Mouse (Mus musculus): Measurements from ENCODE around the gene Ppm1a. TPM values are rescaled to one million over a fixed set of nuclear protein-coding genes. Genes with fewer than 3 reads are reported as not detected.

Ppm1a gene
- polyA plus RNA-seq, 1 experiment = 137 TPM

DNA sequence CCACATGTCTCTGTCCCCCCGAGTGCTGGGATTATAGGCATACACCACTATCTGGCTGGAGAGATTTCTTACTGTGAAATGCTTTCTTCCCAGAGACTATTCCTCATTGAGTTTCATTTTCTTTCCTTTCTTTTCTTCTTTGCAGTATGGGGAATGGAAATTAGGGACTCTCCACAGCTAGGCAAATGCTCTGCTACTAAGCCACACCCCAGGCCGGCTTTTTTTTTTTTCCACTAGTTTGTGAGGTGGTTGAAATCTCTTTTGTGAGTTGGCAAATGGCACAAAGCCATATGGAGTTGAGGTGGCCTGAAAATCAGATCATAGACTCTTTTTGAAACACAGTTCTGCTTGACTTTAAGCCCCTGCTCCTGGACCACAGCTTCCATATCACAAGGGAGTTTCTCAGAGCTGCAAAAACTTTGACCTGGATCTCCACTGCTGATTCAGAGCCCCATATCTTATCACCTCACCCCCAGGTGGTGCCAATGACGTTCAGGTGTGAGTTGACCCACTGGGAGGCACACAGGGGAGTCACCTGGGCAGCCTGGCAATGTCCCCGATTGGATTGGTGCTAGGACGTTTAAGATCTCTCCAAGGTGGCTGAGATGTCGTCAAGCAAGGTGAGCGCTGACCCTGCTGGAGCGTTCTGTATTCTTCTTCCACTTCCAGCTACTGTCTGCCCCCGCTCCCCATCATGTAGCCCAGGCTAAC is 71.7 kb downstream of the Ppm1a start:
- no peak for DNase-seq (ENCODE audit: low read depth)
- no peak for TF ChIP-seq POLR2A (IDR thresholded peaks at IDR 0.05; ENCODE audit: borderline replicate concordance, extremely low read depth, insufficient read depth, insufficient read length, poor library complexity, severe bottlenecking)
- no peak for TF ChIP-seq CTCF (IDR thresholded peaks at IDR 0.05; ENCODE audit: borderline replicate concordance, extremely low read depth, insufficient read depth, insufficient read length)

DNA sequence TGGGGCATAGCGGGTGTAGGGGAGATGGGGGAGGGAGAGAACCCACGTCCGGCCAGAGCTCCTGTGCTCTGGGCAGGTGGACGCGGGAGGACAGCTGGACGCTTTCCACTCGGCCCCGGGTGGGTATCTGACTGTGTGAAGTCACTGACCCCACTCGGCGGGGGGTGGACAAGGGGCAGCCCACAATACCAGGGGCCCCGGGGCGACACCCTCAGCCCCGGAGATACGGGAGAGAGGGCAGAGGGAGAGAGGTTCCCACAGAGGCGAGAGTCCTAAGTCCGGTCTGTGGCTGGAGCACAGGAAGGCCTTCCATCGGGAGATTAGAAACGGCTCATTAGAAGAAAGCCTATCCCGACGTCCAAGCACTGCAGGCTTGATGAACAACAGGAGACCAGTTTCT is 72.5 kb downstream of the Ppm1a start:
- no peak for TF ChIP-seq POLR2A (IDR thresholded peaks at IDR 0.05; ENCODE audit: borderline replicate concordance, extremely low read depth, insufficient read depth, insufficient read length, poor library complexity, severe bottlenecking)
- TF ChIP-seq CTCF (IDR thresholded peaks at IDR 0.05; ENCODE audit: borderline replicate concordance, extremely low read depth, insufficient read depth, insufficient read length) = no peak
- DNase-seq (ENCODE audit: low read depth) = no peak

DNA sequence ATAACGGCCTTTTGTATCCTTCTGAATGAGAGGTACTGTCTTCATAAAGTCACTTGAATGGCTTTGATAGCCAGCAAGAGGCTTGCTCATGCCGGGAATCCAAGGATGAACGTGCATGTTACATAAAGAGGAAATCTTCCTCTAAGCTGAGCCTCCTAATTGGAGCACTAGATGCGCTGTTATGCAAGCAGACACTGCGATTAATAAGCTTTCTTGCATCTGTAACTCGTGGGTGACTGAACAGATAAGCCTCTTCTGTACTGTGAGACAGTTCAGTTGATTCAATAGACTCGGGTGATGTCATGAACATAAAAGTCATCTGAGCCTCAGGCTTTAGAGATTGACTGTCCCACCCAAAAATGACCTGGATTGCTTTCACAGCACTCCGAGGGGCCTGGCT is 73.1 kb downstream of the Ppm1a start:
- DNase-seq (ENCODE audit: low read depth) = no peak
- TF ChIP-seq CTCF (IDR thresholded peaks at IDR 0.05; ENCODE audit: borderline replicate concordance, extremely low read depth, insufficient read depth, insufficient read length) (no peak), POLR2A (IDR thresholded peaks at IDR 0.05; ENCODE audit: borderline replicate concordance, extremely low read depth, insufficient read depth, insufficient read length, poor library complexity, severe bottlenecking) (no peak)

DNA sequence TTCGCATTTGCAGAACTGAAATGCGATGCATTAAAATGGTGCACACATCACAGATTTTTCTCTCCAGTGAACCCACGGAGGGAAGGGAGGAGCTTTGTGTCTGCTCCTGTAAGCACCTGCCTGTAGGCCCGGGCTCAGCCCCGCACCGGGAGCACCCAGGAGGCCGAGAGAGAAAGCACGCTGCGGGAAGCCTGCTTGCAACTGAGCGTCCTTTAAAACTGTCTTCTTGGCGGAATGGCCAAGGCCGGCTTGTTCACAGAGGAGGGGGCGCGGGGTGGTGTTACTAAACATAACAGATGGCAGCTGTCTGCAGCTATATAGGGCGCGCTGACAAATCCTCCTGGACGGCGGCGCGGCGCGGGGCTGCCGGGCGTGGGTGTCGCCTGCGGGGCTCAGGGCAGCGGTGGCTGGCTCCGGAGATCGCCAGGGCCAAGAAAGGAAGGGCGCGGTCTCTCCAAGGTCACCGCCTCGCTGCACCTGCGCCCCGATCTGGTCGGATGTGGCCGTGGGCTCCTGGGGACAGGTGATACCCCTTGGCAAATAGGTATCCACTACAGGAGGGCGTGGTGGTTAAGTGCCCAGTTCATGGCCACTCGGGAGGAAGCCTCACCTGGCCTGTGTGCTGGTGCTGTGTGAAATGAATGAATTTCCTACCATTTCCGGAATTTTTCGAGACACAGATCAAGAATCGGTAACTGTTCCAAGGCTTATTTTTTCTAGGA is 74.6 kb downstream of the Ppm1a start:
- TF ChIP-seq POLR2A (IDR thresholded peaks at IDR 0.05; ENCODE audit: borderline replicate concordance, extremely low read depth, insufficient read depth, insufficient read length, poor library complexity, severe bottlenecking) = no peak
- no peak for TF ChIP-seq CTCF (IDR thresholded peaks at IDR 0.05; ENCODE audit: borderline replicate concordance, extremely low read depth, insufficient read depth, insufficient read length)
- DNase-seq (ENCODE audit: low read depth) = peak; percentile 84

DNA sequence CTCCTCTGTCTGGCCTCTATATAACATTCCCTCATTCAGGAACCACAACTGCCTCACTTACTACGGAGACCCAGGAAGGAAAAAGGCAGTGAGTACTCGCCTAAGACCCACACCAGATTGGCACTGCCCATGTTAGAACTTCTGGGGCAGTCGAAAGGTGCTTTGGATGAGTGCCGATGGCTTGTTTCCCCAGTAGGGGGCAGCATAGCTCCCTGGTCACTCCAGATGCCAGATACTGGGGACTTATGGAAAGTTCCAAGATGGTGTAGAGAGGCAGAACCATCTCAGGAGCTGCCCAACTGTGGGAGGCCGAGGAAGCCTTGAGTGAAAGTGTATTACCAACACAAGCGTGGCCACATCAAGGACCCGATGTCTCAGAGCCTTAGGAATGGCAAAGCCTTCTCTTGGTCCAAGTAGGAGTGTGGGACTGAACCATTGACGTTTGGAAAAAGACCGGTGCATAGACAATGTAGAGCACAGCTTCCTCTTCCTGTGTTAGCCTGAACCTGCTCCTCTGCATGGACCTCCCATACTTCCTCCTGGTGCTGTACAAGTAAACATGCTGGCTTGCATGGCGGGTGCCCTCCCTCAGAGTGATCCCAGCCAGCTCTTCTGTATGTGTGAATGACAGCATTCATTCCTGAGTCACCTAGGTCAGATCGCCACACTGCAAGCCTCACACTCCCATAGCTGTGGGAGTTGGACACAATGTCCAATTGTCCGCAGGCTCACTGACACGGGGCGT is 77.7 kb downstream of the Ppm1a start:
- no peak for DNase-seq (ENCODE audit: low read depth)
- TF ChIP-seq POLR2A (IDR thresholded peaks at IDR 0.05; ENCODE audit: borderline replicate concordance, extremely low read depth, insufficient read depth, insufficient read length, poor library complexity, severe bottlenecking) (no peak), CTCF (IDR thresholded peaks at IDR 0.05; ENCODE audit: borderline replicate concordance, extremely low read depth, insufficient read depth, insufficient read length) (peak; percentile 52; the same call in 1 of the 2 replicates)

DNA sequence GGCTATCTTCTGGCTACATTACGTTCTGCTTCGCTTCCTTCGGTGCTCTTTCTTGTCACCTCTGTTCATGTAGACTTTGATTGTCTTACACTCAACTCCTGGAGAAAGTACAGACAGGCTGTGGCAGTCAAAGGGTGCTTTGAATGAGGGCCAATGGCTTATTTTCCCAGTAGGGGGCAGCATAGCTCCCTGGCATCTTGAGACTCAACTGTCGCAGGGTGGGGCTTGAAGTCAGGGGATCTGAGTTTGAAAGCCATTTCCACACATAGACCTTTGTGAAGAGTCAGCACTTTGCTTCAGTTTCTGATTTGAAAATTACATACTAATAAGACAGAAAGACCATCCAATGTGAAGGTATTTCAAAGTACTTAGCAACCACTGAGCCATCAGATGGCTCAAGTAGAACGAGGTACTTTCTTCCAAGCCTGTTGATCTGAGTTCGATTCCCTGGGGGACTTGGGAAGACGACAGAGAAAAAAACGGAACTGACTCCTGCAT is 78.3 kb downstream of the Ppm1a start:
- TF ChIP-seq POLR2A (IDR thresholded peaks at IDR 0.05; ENCODE audit: borderline replicate concordance, extremely low read depth, insufficient read depth, insufficient read length, poor library complexity, severe bottlenecking) (no peak), CTCF (IDR thresholded peaks at IDR 0.05; ENCODE audit: borderline replicate concordance, extremely low read depth, insufficient read depth, insufficient read length) (peak; percentile 34; the same call in 1 of the 2 replicates)
- DNase-seq (ENCODE audit: low read depth) = no peak

DNA sequence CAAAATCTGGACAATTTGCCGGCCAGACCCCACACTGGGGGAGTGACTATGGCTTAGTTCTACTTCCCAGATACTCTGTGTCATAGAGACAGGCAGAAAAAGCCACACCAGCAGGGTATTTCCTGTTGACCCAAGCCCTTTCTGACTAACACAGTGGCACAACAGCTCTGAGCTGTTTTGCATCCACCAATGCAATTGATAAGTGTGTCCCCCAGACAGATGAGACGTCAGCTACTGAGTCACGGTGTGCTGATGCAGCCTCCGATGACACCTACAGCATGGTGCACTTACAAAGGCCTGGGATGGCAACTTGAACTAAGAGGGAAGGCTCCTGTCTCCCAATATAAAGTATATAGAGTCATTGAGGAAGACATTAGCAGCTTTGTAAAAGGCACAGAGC is 80.0 kb downstream of the Ppm1a start:
- DNase-seq (ENCODE audit: low read depth) = no peak
- TF ChIP-seq CTCF (IDR thresholded peaks at IDR 0.05; ENCODE audit: borderline replicate concordance, extremely low read depth, insufficient read depth, insufficient read length) = no peak
- TF ChIP-seq POLR2A (IDR thresholded peaks at IDR 0.05; ENCODE audit: borderline replicate concordance, extremely low read depth, insufficient read depth, insufficient read length, poor library complexity, severe bottlenecking) = no peak

DNA sequence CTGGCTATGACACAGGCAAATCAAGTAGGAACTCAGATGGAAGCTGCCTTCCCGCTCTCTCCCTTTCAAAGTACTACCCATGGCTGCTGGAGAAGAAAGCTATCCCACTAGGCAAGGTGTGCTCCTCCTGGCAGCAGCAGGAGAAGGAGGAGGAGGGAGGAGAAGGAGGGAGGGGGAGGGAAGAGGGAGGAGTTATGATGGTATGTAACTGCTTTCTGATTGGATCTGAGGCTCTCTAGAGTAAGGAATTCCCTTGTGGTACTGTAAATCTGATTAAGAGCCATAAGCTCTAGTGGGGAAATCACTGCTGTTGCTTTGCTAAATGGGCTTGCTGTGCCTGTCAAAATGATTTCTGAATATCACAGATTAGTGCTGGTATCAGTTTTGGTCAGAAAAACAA is 84.2 kb downstream of the Ppm1a start:
- no peak for DNase-seq (ENCODE audit: low read depth)
- TF ChIP-seq POLR2A (IDR thresholded peaks at IDR 0.05; ENCODE audit: borderline replicate concordance, extremely low read depth, insufficient read depth, insufficient read length, poor library complexity, severe bottlenecking) (no peak), CTCF (IDR thresholded peaks at IDR 0.05; ENCODE audit: borderline replicate concordance, extremely low read depth, insufficient read depth, insufficient read length) (no peak)

DNA sequence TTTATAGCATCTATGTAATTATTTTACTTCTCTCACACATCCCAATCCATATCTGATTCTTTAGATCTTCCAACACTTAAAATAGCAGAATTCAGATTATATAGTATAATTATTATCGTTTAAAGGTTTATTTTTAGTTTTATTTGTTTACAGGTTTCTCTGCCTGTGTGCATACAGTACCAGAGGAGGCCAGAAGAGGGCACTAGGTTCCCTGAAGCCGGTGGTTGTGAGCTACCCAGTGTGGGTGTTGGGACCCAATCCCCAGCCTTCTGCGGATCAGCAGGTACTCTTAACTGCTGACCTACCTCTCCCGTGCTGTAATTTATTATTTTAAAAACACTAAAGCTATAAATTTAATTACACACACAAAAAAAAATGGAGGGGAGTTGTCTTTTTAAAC is 85.9 kb downstream of the Ppm1a start:
- TF ChIP-seq CTCF (IDR thresholded peaks at IDR 0.05; ENCODE audit: borderline replicate concordance, extremely low read depth, insufficient read depth, insufficient read length) = no peak
- TF ChIP-seq POLR2A (IDR thresholded peaks at IDR 0.05; ENCODE audit: borderline replicate concordance, extremely low read depth, insufficient read depth, insufficient read length, poor library complexity, severe bottlenecking) = no peak
- DNase-seq (ENCODE audit: low read depth) = no peak

DNA sequence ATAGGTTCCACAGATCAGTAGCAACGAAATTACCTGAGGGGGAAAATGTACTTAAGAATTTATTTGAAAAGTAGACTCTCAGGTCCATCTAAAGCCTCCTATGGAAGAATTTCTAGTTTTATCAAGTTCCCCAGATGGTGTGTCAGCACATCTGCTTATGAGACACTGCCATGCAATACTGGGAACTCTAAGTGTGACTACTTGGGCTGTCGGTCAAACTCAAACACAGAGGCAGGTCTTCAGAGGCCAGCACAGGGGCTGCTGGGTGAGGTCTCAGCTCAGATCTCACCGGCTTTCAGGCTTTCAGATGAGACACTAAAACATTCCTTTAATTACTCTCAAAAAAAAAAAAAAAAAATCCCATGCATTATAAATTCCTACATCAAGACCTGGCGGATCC is 86.3 kb downstream of the Ppm1a start:
- no peak for DNase-seq (ENCODE audit: low read depth)

DNA sequence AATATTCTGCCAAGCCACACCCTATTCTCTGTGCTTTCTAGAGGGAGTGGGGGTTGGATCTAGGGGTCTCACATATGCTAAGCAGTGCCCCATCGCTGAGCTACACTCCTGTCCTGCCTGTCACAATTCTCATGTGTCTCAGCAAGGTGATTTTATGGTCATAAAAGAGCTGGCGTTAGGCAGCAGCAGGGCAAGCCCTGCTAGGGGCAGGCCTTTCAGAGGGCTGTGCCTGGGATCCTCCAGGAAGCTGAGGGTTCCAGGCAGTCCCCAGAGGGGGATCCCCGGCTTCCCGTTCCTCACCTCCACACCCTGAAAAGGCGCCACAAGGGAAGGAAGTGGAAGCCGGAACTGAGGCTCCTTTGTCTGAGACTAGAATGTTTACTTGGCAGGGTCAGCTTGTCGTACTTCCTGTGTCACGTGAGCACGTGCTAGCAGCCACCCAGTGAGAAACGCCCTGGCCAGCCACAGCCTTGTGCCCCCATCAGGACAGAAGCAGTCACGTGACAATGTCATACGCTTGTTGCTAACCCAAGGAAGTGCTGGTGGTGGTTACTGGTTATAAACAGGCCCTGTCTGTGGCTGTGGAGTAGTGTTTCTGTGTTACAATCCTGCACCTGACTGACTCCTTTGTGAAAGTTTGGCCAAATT is 86.8 kb downstream of the Ppm1a start:
- DNase-seq (ENCODE audit: low read depth) = peak; percentile 79
- TF ChIP-seq CTCF (IDR thresholded peaks at IDR 0.05; ENCODE audit: borderline replicate concordance, extremely low read depth, insufficient read depth, insufficient read length) (no peak), POLR2A (IDR thresholded peaks at IDR 0.05; ENCODE audit: borderline replicate concordance, extremely low read depth, insufficient read depth, insufficient read length, poor library complexity, severe bottlenecking) (no peak)

More for the DNA sequence above, 86.3 kb downstream of the Ppm1a start:
- TF ChIP-seq POLR2A (IDR thresholded peaks at IDR 0.05; ENCODE audit: borderline replicate concordance, extremely low read depth, insufficient read depth, insufficient read length, poor library complexity, severe bottlenecking) (no peak), CTCF (IDR thresholded peaks at IDR 0.05; ENCODE audit: borderline replicate concordance, extremely low read depth, insufficient read depth, insufficient read length) (no peak)
